ENCODE assay signal across 8 mouse cellular contexts in the genomic region with DNA sequence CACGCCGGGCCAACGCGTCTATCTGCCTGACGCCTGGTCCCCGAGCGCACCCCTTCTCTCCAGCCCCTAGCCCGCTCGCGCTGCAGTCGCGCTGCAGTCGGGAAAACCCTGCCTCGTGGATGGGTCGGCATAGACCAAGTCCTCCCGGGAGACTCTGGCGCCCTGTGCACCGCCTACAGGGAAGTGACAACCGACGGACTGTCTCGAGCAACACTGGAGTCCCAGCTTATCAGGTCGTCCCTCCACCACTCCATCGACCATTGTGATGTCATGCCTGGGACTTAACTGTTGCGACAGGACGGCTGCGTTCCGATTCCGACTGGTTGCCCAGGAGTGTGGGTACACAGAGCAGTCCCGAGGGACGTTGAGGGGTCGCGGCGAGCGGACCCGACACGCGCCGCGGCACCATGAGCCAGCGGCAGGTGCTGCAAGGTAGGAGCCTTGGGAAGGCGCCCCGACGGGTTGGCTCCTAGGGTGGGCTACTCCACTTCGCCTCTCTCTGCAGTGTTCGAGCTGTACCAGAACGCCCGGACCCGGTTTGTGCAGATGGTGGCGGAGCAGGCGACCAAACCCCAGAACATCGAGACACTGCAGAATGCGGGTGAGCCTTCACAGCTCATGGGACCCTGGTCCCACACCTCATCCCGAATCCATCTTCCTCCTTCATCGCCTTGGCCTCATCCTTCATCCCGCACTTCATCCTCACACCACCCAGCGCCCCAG. TPM values are rescaled to one million over a fixed set of nuclear protein-coding genes. Genes with fewer than 3 reads are reported as not detected.
DNase-seq lines count a peak whose midpoint lies in the region; ATAC-seq and TF ChIP-seq lines count a peak whose summit lies in the region.

No protein-coding gene starts in this region.

- H3K4me3 ChIP-seq in kidney, embryonic 14.5 days (ENCODE audit: low read length), result peak overlapping the region; percentile 13; the same call in 1 of the 2 replicates
- peak overlapping the region; percentile 4 to 10; a peak in 2 of 4 replicates for H3K4me3 ChIP-seq in ES-E14 (ENCODE audit: insufficient read depth in 1 of 2, low read depth in 1 of 2, low read length in 2 of 2, poor library complexity in 1 of 2, severe bottlenecking in 1 of 2)
- H3K4me3 ChIP-seq in embryonic facial prominence, embryonic 13.5 days, result peak overlapping the region; percentile 17
- H3K4me3 ChIP-seq in hindbrain, embryonic 16.5 days (ENCODE audit: low read length), result no peak overlapping the region
- H3K4me3 ChIP-seq in stomach, embryonic 16.5 days (replicated peaks; ENCODE audit: low read length), result peak overlapping the region; percentile 26

- no peaks in the 10 kb centered on the region for H3K36me3 ChIP-seq in kidney, embryonic 14.5 days (ENCODE audit: control insufficient read depth, insufficient read depth, low read length)
- H3K36me3 ChIP-seq in ES-E14 (ENCODE audit: control insufficient read depth, insufficient read depth, low read length, poor library complexity, severe bottlenecking), result no peaks in the 10 kb centered on the region
- no peaks in the 10 kb centered on the region for H3K36me3 ChIP-seq in embryonic facial prominence, embryonic 13.5 days
- H3K36me3 ChIP-seq in hindbrain, embryonic 16.5 days (ENCODE audit: control insufficient read depth, insufficient read depth, low read length), result no peaks in the 10 kb centered on the region
- H3K36me3 ChIP-seq in stomach, embryonic 16.5 days (ENCODE audit: control insufficient read depth, insufficient read depth, low read length), result no peaks in the 10 kb centered on the region

- ATAC-seq in kidney, embryonic 14.5 days (ENCODE audit: low FRiP score, low TSS enrichment), result 0 out of 2 replicates have a peak, but pooled peaks have one; percentile 21
- peak; percentile 57; the same call in 1 of the 2 replicates for ATAC-seq in embryonic facial prominence, embryonic 13.5 days (ENCODE audit: insufficient number of reproducible peaks, insufficient read depth, low FRiP score, low TSS enrichment, low read depth)
- 0 out of 2 replicates have a peak, but pooled peaks have one; percentile 34 for ATAC-seq in hindbrain, embryonic 16.5 days
- peak; percentile 43 for ATAC-seq in megakaryocyte, adult 5-6 weeks (ENCODE audit: poor library complexity, severe bottlenecking)
- ATAC-seq in stomach, embryonic 16.5 days (ENCODE audit: insufficient read depth, low FRiP score), result no peak

- no peak for DNase-seq in kidney, adult 9 months
- DNase-seq in ES-E14 (ENCODE audit: low read depth, low spot score), result no peak
- no peak for DNase-seq in ovary, postnatal 10 days (ENCODE audit: low spot score)

- H3K9me3 ChIP-seq in kidney, embryonic 14.5 days (ENCODE audit: control insufficient read depth, low read length), result no peaks in the 10 kb centered on the region
- H3K9me3 ChIP-seq in ES-E14 (ENCODE audit: control insufficient read depth, insufficient read depth, low read depth, low read length), result no peaks in the 10 kb centered on the region
- no peaks in the 10 kb centered on the region for H3K9me3 ChIP-seq in embryonic facial prominence, embryonic 13.5 days
- no peaks in the 10 kb centered on the region for H3K9me3 ChIP-seq in hindbrain, embryonic 16.5 days (ENCODE audit: control insufficient read depth, low read length)
- no peaks in the 10 kb centered on the region for H3K9me3 ChIP-seq in stomach, embryonic 16.5 days (replicated peaks; ENCODE audit: control insufficient read depth, low read length)

- in situ Hi-C loops in ES-E14 (cut with MboI; ENCODE audit: low sequenced_read_pairs in 2 of 2, unreplicated experiment in 2 of 2), result loop anchor here in 1 of 2 experiments (10.0 kb wide), 1 partner anchor 746 kb away; the partner anchor contains the start of gene Ptf1a

- no peaks in the 10 kb centered on the region for H3K4me1 ChIP-seq in kidney, embryonic 14.5 days (ENCODE audit: control insufficient read depth, insufficient read depth, low read length)
- no peaks in the 10 kb centered on the region for H3K4me1 ChIP-seq in ES-E14 (ENCODE audit: control insufficient read depth in 2 of 2, insufficient read depth in 2 of 2, low read length in 2 of 2, poor library complexity in 1 of 2)
- H3K4me1 ChIP-seq in embryonic facial prominence, embryonic 13.5 days, result peaks cover 16% of the 10 kb centered on the region; the same call in 1 of the 2 replicates
- peaks cover 7% of the 10 kb centered on the region for H3K4me1 ChIP-seq in hindbrain, embryonic 16.5 days (ENCODE audit: control insufficient read depth, insufficient read depth, low read depth, low read length)
- peaks cover 10% of the 10 kb centered on the region for H3K4me1 ChIP-seq in stomach, embryonic 16.5 days (ENCODE audit: control insufficient read depth, insufficient read depth, low read length)

- no peak overlapping the region for H3K9ac ChIP-seq in kidney, embryonic 14.5 days (ENCODE audit: low read depth, low read length)
- H3K9ac ChIP-seq in ES-E14 (ENCODE audit: insufficient read depth, low read depth, low read length, poor library complexity, severe bottlenecking), result no peak overlapping the region
- no peak overlapping the region for H3K9ac ChIP-seq in embryonic facial prominence, embryonic 13.5 days
- H3K9ac ChIP-seq in hindbrain, embryonic 16.5 days (ENCODE audit: low read depth, low read length), result no peak overlapping the region
- H3K9ac ChIP-seq in stomach, embryonic 16.5 days (ENCODE audit: low read length), result no peak overlapping the region

- no peak overlapping the region for H3K4me2 ChIP-seq in kidney, embryonic 14.5 days (replicated peaks; ENCODE audit: low read depth, low read length)
- peak overlapping the region; percentile 32 for H3K4me2 ChIP-seq in embryonic facial prominence, embryonic 13.5 days
- H3K4me2 ChIP-seq in hindbrain, embryonic 16.5 days (ENCODE audit: low read length), result no peak overlapping the region
- peak overlapping the region; percentile 36 for H3K4me2 ChIP-seq in stomach, embryonic 16.5 days (ENCODE audit: low read depth, low read length)

- H3K27ac ChIP-seq in kidney, embryonic 14.5 days (ENCODE audit: low read depth, low read length), result no peak overlapping the region
- no peak overlapping the region for H3K27ac ChIP-seq in ES-E14 (ENCODE audit: insufficient read depth, low read depth, low read length, poor library complexity, severe bottlenecking)
- H3K27ac ChIP-seq in embryonic facial prominence, embryonic 13.5 days, result no peak overlapping the region
- no peak overlapping the region for H3K27ac ChIP-seq in hindbrain, embryonic 16.5 days (ENCODE audit: low read depth, low read length)
- H3K27ac ChIP-seq in stomach, embryonic 16.5 days (ENCODE audit: low read length), result no peak overlapping the region

- under 1% methylated on average over 53 of the region's 56 CpGs for WGBS in kidney, embryonic 14.5 days
- WGBS in embryonic facial prominence, embryonic 13.5 days, result under 1% methylated on average over 56 of the region's 56 CpGs
- 1% methylated on average over 56 of the region's 56 CpGs for WGBS in hindbrain, embryonic 16.5 days
- WGBS in stomach, embryonic 16.5 days, result 2% methylated on average over 56 of the region's 56 CpGs

- peaks cover 71% of the 10 kb centered on the region for H3K27me3 ChIP-seq in kidney, embryonic 14.5 days (ENCODE audit: control insufficient read depth, insufficient read depth, low read length)
- peaks cover 75% of the 10 kb centered on the region for H3K27me3 ChIP-seq in embryonic facial prominence, embryonic 13.5 days
- peaks cover 30% of the 10 kb centered on the region for H3K27me3 ChIP-seq in hindbrain, embryonic 16.5 days (replicated peaks; ENCODE audit: control insufficient read depth, insufficient read depth, low read length)
- H3K27me3 ChIP-seq in stomach, embryonic 16.5 days (ENCODE audit: control insufficient read depth, insufficient read depth, low read length), result peaks cover 54% of the 10 kb centered on the region

TF ChIP-seq in ES-E14, 5 proteins besides CTCF, POLR2A, EP300 and RAD21:
- TF ChIP-seq HCFC1 (IDR thresholded peaks at IDR 0.05; ENCODE audit: borderline replicate concordance, insufficient read depth, low read length) (no peak), ZC3H11A (IDR thresholded peaks at IDR 0.05; ENCODE audit: borderline replicate concordance, low read depth, low read length) (no peak), CHD2 (IDR thresholded peaks at IDR 0.05; ENCODE audit: low read depth, low read length) (no peak), MAFK (IDR thresholded peaks at IDR 0.05; ENCODE audit: insufficient read depth, low read depth, low read length) (no peak), ZNF384 (IDR thresholded peaks at IDR 0.05; ENCODE audit: low read depth, low read length) (no peak)

RNA-seq across cellular contexts. Expression of gene Spag6, which starts 5.0 kb away (rescaled TPM):
- 0.07 and 0.09 TPM in 2 replicates for polyA plus RNA-seq in kidney, embryonic 14.5 days (2014; fragmentation: Nextera tagmentation; extraction: Ambion mirVana)
- total RNA-seq in ES-E14 (2012; rRNA removed), result not detected in 2 replicates
- 0.11 TPM in 1 of 2 replicates, not detected in the other for polyA plus RNA-seq in embryonic facial prominence, embryonic 13.5 days (2015; fragmentation: Nextera tagmentation; extraction: Ambion mirVana)
- 0.06 and 0.14 TPM in 2 replicates for polyA plus RNA-seq in hindbrain, embryonic 16.5 days (2015; fragmentation: Nextera tagmentation; extraction: Ambion mirVana)
- not detected in 2 replicates for total RNA-seq in megakaryocyte, adult 5-6 weeks (2015)
- not detected in 2 replicates for total RNA-seq in megakaryocyte, adult 5-6 weeks (2017)
- polyA plus RNA-seq in stomach, embryonic 16.5 days (2015; fragmentation: Nextera tagmentation; extraction: Ambion mirVana), result 0.09 TPM in 1 of 2 replicates, not detected in the other

RNA-seq across cellular contexts. Expression of gene Bmi1, which starts 22.0 kb away (rescaled TPM):
- 34.7 and 44.1 TPM in 2 replicates for polyA plus RNA-seq in kidney, embryonic 14.5 days (2014; fragmentation: Nextera tagmentation; extraction: Ambion mirVana)
- total RNA-seq in ES-E14 (2012; rRNA removed), result 9.8 and 13.6 TPM in 2 replicates
- 27.6 and 28.8 TPM in 2 replicates for polyA plus RNA-seq in embryonic facial prominence, embryonic 13.5 days (2015; fragmentation: Nextera tagmentation; extraction: Ambion mirVana)
- polyA plus RNA-seq in hindbrain, embryonic 16.5 days (2015; fragmentation: Nextera tagmentation; extraction: Ambion mirVana), result 14.0 and 15.6 TPM in 2 replicates
- total RNA-seq in megakaryocyte, adult 5-6 weeks (2015), result 18.1 and 22.2 TPM in 2 replicates
- total RNA-seq in megakaryocyte, adult 5-6 weeks (2017), result 16.5 and 23.3 TPM in 2 replicates
- polyA plus RNA-seq in stomach, embryonic 16.5 days (2015; fragmentation: Nextera tagmentation; extraction: Ambion mirVana), result 15.6 and 18.1 TPM in 2 replicates

RNA-seq across cellular contexts. Expression of gene Commd3, which starts 26.6 kb away (rescaled TPM):
- 215 and 264 TPM in 2 replicates for polyA plus RNA-seq in kidney, embryonic 14.5 days (2014; fragmentation: Nextera tagmentation; extraction: Ambion mirVana)
- total RNA-seq in ES-E14 (2012; rRNA removed), result 22.4 and 35.9 TPM in 2 replicates
- 238 and 240 TPM in 2 replicates for polyA plus RNA-seq in embryonic facial prominence, embryonic 13.5 days (2015; fragmentation: Nextera tagmentation; extraction: Ambion mirVana)
- polyA plus RNA-seq in hindbrain, embryonic 16.5 days (2015; fragmentation: Nextera tagmentation; extraction: Ambion mirVana), result 177 and 182 TPM in 2 replicates
- total RNA-seq in megakaryocyte, adult 5-6 weeks (2015), result 112 and 114 TPM in 2 replicates
- total RNA-seq in megakaryocyte, adult 5-6 weeks (2017), result 105 and 126 TPM in 2 replicates
- polyA plus RNA-seq in stomach, embryonic 16.5 days (2015; fragmentation: Nextera tagmentation; extraction: Ambion mirVana), result 190 and 214 TPM in 2 replicates

Comparison
In these comparisons a context has a peak if more than half of its experiments do, and no peak if none do; other contexts are left out.
1. H3K4me2 ChIP-seq: peak in embryonic facial prominence, embryonic 13.5 days (single experiment) and stomach, embryonic 16.5 days (single experiment); none in kidney, embryonic 14.5 days (single experiment) and hindbrain, embryonic 16.5 days (single experiment).